Mouse (Mus musculus) frontal cortex, postnatal 25 days (tissue): ENCODE data around the gene Tk1.
"Not testable (repeated sequence)": the region's sequence is repeated elsewhere in the genome, so short reads cannot be mapped to it uniquely, and the experiment has no call there.

Source experiments
- DNase-seq, 2 experiments: peaks; one replicate each; pipeline ENCODE4 v3.0.0; 2022; ENCODE audit warnings: low spot score in 2 of 2

The Tk1 gene

GRCm38 (mm10) chr11:117822728-117823241, 3.1 kb downstream of the Tk1 start:
- DNase-seq = no peak

DNA sequence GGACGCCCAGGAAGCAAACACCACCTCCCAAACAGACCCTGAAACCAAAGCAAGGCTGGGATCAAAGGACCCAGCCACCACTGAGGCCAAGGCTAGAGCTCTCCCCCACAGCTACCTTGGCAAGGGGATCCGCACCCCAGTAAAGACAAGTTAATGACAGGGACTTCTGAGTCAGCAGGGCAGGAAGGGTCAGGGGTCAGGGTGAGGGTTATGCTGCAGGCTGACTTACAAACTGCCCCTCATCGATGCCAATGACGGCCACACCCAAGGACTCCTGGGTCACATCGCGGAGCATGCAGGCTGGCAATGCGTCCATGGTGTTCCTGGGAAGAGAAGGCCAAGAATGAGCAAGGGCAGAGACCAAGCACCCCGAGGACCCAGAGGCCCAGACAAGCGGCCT, 4.0 kb downstream of the Tk1 start:
- no peak for DNase-seq

GRCm38 (mm10) chr11:117820173-117820572, 5.7 kb downstream of the Tk1 start:
- DNase-seq = no peak

DNA sequence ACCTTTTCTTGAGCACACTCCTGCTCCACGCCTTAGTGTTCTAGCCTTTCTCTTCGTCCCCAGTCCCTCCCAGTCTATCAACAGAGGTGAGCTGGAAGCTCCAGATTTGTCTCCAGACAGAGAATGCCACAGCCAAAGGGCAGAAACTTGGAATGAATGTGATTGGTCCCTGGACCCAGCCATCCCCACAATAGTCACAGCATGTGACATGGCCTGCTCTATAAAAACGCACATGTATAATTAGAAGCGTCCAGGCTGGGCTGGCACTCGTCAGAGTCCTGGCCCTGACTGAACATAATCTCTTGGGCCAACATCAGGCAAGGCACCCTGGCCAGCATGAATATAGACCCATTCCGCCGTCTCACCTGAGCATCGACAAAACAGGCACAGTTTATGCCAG, 6.8 kb downstream of the Tk1 start:
- no peak for DNase-seq

DNA sequence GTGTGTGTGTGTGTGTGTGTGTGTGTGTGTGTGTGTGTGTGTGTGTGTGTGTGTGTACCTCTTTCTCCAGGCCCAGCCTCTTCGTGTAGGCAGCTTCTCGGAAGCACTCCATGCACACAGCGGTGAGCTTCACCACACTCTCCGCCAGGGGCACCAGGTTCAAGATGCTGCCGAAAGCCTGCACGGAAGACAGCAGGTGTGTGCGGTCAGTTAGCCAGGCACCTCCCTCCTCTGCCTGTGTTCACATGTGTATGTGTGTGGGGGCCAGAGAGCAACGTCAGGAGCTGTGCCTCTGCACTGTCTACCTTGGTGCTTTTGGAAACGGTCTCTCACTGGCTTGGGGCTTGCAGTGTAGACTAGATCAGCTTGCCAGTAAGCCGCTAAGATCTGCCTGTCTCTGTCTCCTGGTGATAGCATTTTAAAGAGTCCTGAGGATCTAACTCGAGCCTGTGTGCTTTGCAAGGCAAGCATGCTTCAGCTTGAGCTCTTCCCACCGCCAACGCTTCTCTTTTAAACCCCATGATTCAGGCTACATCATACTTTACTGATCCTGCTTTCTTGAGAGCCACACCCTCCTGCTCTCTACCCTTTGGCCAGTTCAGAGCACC, 9.4 kb downstream of the Tk1 start:
- no peak for DNase-seq

- DNase-seq = not testable (repeated sequence)
These were observed 10.0 kb downstream of the Tk1 start for GRCm38 (mm10) chr11:117815850-117816249.

- no peak for DNase-seq
These were observed 11.1 kb downstream of the Tk1 start for GRCm38 (mm10) chr11:117814704-117815366.

- no peak for DNase-seq
These were observed 12.0 kb downstream of the Tk1 start for GRCm38 (mm10) chr11:117813867-117814266.

DNA sequence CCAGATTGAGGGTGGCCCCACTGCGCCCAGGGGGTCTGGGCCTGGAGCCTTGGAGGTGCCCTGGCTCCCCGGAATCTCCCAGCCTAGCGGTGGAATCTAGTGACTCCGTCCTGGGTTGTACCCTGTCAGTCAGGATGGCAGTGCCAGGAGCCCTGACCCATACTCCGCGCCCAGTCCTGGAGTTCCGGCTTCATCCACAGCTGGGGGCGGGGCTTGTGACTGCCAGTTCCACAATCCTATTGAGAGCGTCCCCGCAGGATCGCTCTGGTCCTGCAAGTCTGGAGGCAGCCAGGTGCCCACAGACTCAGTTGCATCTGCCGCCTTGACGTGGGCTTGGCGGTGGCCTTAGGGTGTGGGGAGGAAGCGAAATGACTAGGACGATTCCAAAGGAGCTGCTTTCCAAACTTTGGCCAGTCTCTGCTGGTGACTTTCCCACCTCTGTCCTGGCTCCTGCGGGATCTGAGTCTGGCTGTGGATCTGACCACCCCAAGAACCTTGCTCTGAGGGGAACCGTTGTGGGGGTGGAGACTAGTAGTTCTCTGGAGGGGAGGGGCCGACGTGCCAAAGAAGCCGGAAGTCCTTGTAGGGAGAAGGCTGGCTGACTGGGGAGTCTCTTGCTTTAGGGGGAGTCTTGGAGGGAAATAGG, 15.4 kb downstream of the Tk1 start:
- peak in 1 of 2 experiments; percentile 28 for DNase-seq

- no peak for DNase-seq
These were observed 16.2 kb downstream of the Tk1 start, which contains the start of the genes Gm20708 and Syngr2 for GRCm38 (mm10) chr11:117809407-117810311. Gene Gm20708 (plus strand): TSS chr11:117809668. Gene Syngr2 (plus strand): TSS chr11:117809668.

DNA sequence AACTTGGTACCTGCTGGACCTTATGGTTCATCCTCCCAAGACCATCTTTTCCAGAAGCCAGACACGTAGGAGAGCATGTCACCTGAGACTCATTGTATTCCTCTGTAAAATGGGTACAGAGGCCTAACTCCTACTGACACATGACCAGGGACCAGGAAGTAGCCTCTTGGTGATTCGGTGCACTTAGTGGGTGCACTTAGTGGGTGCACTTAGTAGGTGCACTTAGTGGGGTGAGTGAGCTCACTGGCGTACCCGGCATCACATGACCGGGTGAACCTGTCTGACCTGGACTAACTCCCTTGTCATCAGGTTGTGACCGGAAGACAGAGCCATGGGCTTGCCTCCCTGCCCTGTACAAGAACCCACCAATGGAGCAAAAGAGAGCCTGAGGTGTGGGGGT, 19.1 kb downstream of the Tk1 start:
- DNase-seq = no peak

DNA sequence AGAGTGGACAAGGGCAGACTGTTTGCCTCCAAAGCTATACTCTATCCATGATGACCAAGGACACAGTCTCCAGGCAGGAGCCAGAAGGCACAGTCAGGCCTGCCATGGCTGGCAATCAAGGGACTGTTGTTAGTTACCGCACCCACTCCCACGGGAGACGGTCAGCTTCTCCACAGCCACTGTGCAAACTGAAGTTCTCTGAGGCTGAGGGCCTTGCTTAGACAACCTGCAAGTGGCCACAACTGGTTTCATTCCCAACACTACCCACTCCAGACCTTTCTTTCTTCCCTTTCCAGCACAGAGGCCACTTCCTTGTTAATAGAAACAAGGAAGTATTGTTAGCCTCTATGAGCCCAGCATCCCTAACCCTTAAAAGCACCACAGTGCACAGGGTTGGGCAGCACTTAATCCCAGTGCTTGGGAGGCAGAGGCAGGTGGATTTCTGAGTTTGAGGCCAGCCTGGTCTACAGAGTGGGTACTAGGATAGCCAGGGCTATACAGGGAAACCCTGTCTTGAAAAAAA, 22.7 kb downstream of the Tk1 start:
- no peak for DNase-seq

DNA sequence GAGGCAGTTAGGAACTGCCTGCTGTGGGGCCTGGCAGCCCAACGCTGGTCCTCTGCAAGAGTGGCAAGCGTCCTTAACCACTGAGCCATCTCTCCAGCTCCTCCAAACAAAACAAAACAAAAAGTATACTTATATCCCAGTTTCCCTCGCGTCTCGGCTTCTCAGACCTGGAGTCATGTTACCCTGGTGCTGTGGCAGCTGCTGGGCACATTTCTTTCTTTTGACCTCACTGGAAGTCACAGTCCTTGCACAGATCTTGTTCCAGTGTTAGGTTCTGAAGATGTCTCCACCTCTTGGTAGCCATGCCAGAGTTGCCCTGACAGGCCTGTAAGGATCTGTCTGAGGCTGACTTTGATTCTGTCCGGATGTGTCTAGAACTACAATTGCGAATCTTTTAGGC, 24.2 kb downstream of the Tk1 start:
- DNase-seq = no peak

DNA sequence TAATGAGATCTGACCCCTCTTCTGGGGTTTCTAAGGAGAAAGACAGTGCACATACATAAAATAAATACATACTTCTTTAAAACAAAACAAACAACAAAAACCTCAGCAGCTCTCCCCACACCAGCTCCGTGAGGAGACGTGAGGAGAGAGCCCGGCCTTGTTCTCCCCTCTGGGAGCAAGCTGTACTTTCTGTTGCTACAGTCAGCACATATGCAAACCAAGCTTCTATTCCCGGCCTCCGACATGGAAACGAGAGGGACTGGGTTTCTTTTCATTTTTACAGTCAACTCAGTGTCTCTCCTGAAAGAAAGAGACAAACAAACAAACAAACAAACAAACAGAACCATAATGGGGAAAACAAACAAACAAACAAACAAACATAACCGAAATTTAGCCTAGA, 25.9 kb downstream of the Tk1 start:
- no peak for DNase-seq

DNA sequence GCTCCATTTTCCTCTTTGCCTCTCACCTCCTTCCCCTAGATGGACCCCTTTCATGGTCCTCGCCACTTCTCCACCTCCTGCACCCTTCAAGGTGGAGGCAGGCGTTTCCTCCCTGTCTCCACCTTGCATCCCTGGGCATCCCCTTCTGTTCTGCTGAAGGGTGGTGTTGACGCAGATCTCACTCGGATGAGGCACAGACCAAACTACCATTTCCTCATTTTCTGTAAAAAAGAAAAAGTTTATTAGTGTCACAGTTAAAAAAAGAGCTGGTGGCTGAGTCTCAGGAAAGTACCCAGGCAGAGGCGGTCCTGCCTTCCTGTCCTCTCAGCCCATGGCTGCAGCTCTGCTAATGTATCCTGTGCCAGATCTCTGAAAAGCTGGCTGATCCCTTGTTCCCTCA, 26.7 kb downstream of the Tk1 start:
- DNase-seq = no peak

DNA sequence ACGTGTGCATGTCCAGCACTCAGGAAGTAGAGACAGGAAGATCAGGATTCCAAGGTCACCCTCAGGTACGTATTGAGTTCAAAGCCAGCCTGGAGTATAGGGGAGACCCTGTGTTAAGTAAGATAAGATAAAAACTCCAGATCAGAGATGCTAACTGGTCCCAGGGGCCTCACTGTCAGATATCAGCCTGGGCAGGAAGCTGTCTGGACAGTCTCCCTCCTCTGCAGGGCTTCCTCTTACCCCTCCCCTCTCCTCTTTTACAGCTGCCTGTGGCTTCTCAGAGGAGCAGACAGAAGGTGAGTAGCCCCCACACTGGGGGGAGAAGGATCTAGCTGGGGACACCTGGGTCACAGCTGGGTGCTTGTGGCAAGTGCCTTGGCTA, 27.7 kb downstream of the Tk1 start:
- no peak for DNase-seq

GRCm38 (mm10) chr11:117797511-117798159, 28.3 kb downstream of the Tk1 start, which contains the start of gene 6030468B19Rik:
Gene 6030468B19Rik (plus strand): TSS chr11:117797660.
- DNase-seq = no peak

- no peak for DNase-seq
These were observed 28.9 kb downstream of the Tk1 start for GRCm38 (mm10) chr11:117796954-117797353.

GRCm38 (mm10) chr11:117794035-117794551, 31.8 kb downstream of the Tk1 start:
- no peak for DNase-seq

DNA sequence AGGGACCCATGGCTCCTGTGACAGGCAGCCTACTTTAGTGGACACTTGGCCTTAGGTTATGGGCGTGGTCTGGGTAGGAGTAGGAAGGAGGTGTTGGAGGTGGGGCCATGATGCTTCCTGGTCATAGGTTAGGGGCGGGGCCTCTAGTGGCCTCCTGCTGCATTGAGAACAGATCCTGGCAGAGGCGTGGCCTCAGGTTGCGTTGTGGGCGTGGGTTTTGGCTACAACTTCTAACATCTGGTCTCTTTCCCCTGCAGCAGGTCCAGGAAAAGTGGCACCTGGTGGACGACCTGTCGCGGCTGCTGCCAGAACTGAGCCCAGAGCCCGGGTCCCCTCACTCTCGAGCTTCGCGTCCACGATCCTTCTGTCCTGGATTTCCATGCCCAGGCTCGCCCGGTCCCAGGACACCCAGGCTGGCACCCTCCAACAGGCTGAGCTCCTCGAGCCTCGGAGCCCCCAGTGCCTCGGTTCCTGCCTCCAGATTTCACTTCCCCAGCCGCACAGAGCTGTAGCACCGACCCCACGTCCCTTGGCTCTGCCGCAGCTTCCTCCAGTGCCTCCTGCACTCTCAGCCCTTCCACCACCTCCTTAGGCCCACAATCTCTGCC, 33.5 kb downstream of the Tk1 start:
- no peak for DNase-seq

DNA sequence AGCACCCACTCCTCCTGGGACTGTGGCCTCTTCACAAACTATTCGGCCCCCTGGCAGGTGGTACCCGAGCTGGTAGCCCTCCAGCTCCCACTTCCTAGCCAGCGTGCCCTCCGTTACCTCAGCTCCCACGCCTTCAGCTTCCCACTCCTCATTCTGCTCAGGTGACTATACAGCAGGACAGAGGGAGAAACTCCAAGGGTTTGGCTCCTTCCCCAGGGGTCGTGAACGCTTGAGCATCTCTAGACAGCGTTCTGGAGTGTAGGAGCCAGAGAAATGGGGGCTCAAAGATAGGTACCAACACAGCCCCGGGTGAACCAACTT, 34.5 kb downstream of the Tk1 start:
- no peak for DNase-seq
